Mouse (Mus musculus) lung, postnatal 0 days (tissue): ENCODE results near the gene Slc25a22.

Experiments used
- CTCF ChIP-seq: IDR thresholded peaks from 2 replicates; pipeline ENCODE4 v1.5.1; 2016; ENCODE audit warnings: antibody characterized with exemption, mild to moderate bottlenecking
- EP300 ChIP-seq: IDR thresholded peaks from 2 replicates; pipeline ENCODE4 v1.6.1; 2016; ENCODE audit warnings: antibody characterized with exemption, mild to moderate bottlenecking, control low read depth

GRCm38 (mm10) chr7:141439811-141440210, 2.1 kb upstream of the Slc25a22 start:
- TF ChIP-seq CTCF (no peak), EP300 (no peak)
